ENCODE assay signal across 10 mouse cellular contexts in the genomic region with DNA sequence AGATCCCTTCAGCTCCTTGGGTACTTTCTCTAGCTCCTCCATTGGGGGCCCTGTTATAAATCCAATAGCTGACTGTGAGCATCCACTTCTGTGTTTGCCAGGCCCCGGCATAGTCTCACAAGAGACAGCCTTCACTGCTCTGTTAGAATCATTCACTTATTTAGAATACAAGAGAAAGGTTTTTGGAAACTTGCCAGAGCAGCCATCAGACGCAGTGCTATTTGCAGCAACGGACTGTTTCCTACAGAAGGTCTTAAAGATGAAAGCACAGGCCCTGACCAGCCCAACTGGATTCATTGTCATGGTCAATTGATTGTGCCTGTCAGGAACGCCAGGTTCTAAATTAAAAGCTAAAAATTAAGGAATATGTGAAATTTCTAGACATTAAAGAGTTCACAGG.
DNase-seq lines count a peak whose midpoint lies in the region; ATAC-seq and TF ChIP-seq lines count a peak whose summit lies in the region.
"Had no signal": no experiment of that assay in that cellular context is flagged by ENCODE, and none has a peak within 500 bp of the region (broad histone marks: within the 10 kb centered on the region; RNA-seq: fewer than 3 reads in every experiment).

No protein-coding gene starts in this region.

- no peak for TF ChIP-seq POLR2A in bone marrow macrophage, adult 2 months (IDR thresholded peaks at IDR 0.05; ENCODE audit: borderline replicate concordance, low read depth, low read length)
- TF ChIP-seq POLR2A in embryonic fibroblast, embryonic 13.5 days (IDR thresholded peaks at IDR 0.05; ENCODE audit: low read depth, low read length), result no peak

- H3K27ac ChIP-seq in kidney, embryonic 14.5 days (ENCODE audit: low read depth, low read length), result peak overlapping the region; percentile 6; the same call in 1 of the 2 replicates
- peak overlapping the region; percentile 58 for H3K27ac ChIP-seq in bone marrow macrophage, adult 2 months (ENCODE audit: insufficient read depth, low read depth, low read length)
- H3K27ac ChIP-seq in embryonic fibroblast, embryonic 13.5 days (ENCODE audit: insufficient read depth, low read length), result peak overlapping the region; percentile 100
- peak overlapping the region; percentile 58; the same call in 1 of the 2 replicates for H3K27ac ChIP-seq in liver, postnatal 0 days (ENCODE audit: low read depth)

- 49% methylated on average over 4 of the region's 4 CpGs for WGBS in kidney, embryonic 14.5 days
- 74% methylated on average over 4 of the region's 4 CpGs for whole genome bisulfite sequencing in liver, postnatal 0 days (ENCODE audit: insufficient replicate concordance)

- no peak overlapping the region for H3K4me2 ChIP-seq in kidney, embryonic 14.5 days (replicated peaks; ENCODE audit: low read depth, low read length)
- no peak overlapping the region for H3K4me2 ChIP-seq in liver, postnatal 0 days (ENCODE audit: low read depth, low read length)

- H3K36me3 ChIP-seq in kidney, embryonic 14.5 days (ENCODE audit: control insufficient read depth, insufficient read depth, low read length), result peaks cover 28% of the 10 kb centered on the region
- H3K36me3 ChIP-seq in liver, postnatal 0 days (replicated peaks; ENCODE audit: insufficient read depth, low read length), result peaks cover 18% of the 10 kb centered on the region

- H3K9me3 ChIP-seq in kidney, embryonic 14.5 days (ENCODE audit: control insufficient read depth, low read length), result no peaks in the 10 kb centered on the region
- no peaks in the 10 kb centered on the region for H3K9me3 ChIP-seq in liver, postnatal 0 days (ENCODE audit: low read length)

- H3K27me3 ChIP-seq in kidney, embryonic 14.5 days (ENCODE audit: control insufficient read depth, insufficient read depth, low read length), result no peaks in the 10 kb centered on the region
- no peaks in the 10 kb centered on the region for H3K27me3 ChIP-seq in liver, postnatal 0 days (ENCODE audit: insufficient read depth, low read length)
- H3K27me3 ChIP-seq: Patski had no signal

- no peak overlapping the region for H3K4me3 ChIP-seq in kidney, embryonic 14.5 days (ENCODE audit: low read length)
- no peak overlapping the region for H3K4me3 ChIP-seq in bone marrow macrophage, adult 2 months (ENCODE audit: insufficient read depth, low read length)
- no peak overlapping the region for H3K4me3 ChIP-seq in embryonic fibroblast, embryonic 13.5 days (ENCODE audit: insufficient read depth, low read length)
- no peak overlapping the region for H3K4me3 ChIP-seq in liver, postnatal 0 days (ENCODE audit: low read depth, low read length)

- DNase-seq in kidney, adult 11 months, result no peak
- no peak for DNase-seq in liver, postnatal 0 days
- DNase-seq in gastrocnemius, postnatal 25 days, result no peak
- DNase-seq in cerebellum, adult 9-10 months, result no peak
- DNase-seq: cerebellum, adult 18-20 months; layer of hippocampus, postnatal 36 days had no signal

- H3K9ac ChIP-seq in kidney, embryonic 14.5 days (ENCODE audit: low read depth, low read length), result no peak overlapping the region
- H3K9ac ChIP-seq in liver, postnatal 0 days (replicated peaks), result no peak overlapping the region

- H3K4me1 ChIP-seq in kidney, embryonic 14.5 days (ENCODE audit: control insufficient read depth, insufficient read depth, low read length), result peaks cover 9% of the 10 kb centered on the region
- H3K4me1 ChIP-seq in bone marrow macrophage, adult 2 months (ENCODE audit: control insufficient read depth, insufficient read depth, low read length), result peaks cover 73% of the 10 kb centered on the region
- peaks cover 51% of the 10 kb centered on the region for H3K4me1 ChIP-seq in embryonic fibroblast, embryonic 13.5 days (ENCODE audit: control insufficient read depth, insufficient read depth, low read length)
- H3K4me1 ChIP-seq in liver, postnatal 0 days (ENCODE audit: insufficient read depth), result peaks cover 44% of the 10 kb centered on the region

- no peak for TF ChIP-seq CTCF in bone marrow macrophage, adult 2 months (IDR thresholded peaks at IDR 0.05; ENCODE audit: low read depth, low read length)
- TF ChIP-seq CTCF in embryonic fibroblast, embryonic 13.5 days (IDR thresholded peaks at IDR 0.05; ENCODE audit: borderline replicate concordance, insufficient read depth, low read length), result no peak
- no peak for TF ChIP-seq CTCF in liver, postnatal 0 days (IDR thresholded peaks at IDR 0.05; ENCODE audit: low read depth)

- ATAC-seq in kidney, embryonic 14.5 days (ENCODE audit: low FRiP score, low TSS enrichment), result no peak
- no peak for ATAC-seq in liver, postnatal 0 days
- ATAC-seq: Patski had no signal

- no peak for TF ChIP-seq EP300 in liver, postnatal 0 days (IDR thresholded peaks at IDR 0.05; ENCODE audit: low read depth)

Comparison
In these comparisons a context has a peak if more than half of its experiments do, and no peak if none do; other contexts are left out.
1. H3K27ac ChIP-seq: peak in every context shown above with its lines; median percentile 100 in embryonic fibroblast, embryonic 13.5 days; 58 in bone marrow macrophage, adult 2 months; 58 in liver, postnatal 0 days; 6 in kidney, embryonic 14.5 days.